Mouse (Mus musculus) cerebellum, postnatal 14 days (tissue): ENCODE data around the gene Phf21a.
"Not testable (repeated sequence)": the region's sequence is repeated elsewhere in the genome, so short reads cannot be mapped to it uniquely, and the experiment has no call there.

Experiments used
- DNase-seq, 2 experiments: peaks; one replicate each; pipeline ENCODE4 v3.0.0; 2021; ENCODE audit warnings: mixed read lengths in 2 of 2

Gene Phf21a

DNA sequence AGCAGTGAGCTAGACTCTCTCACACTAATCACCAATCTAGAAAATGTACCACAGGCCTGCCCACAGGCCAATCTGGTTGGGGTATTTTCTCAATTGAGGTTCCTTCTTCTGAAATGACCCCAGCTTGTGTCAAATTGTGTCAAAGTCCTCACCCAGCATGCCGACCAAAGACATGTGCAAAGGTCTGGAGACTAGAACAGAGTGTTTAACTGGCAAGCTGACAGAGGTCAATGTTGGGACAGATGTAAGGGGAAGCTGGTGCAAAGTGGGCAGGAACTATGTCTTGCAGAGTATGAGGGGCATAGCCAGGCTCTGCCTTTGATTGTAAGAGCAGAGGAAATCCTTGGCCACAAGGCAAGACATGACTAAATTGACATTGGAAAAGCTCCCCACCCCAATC is 7.2 kb upstream of the Phf21a start:
- DNase-seq: no peak

DNA sequence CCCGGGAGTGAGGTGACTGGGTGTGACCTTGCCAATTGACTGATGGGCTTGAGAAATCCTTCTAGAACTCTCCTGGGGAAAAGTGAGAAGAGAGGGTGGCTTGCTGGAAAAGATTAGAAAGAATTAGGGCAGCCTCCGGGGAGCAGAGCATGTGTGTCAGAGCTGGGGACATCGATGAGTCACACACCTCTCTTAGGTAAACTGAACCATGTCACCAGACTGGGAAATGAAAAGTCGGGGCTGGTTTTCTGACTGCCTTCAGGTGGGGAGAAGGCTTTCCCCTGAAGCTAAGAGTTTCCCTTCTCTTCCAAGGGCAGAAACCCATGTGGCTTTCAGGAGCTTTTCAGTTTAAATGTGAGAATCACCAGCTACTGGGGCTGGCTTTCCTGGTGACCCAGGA is 5.9 kb upstream of the Phf21a start:
- no peak for DNase-seq

GRCm38 (mm10) chr2:92089782-92090181 is 3.1 kb upstream of the Phf21a start:
- DNase-seq: no peak

- DNase-seq: not testable (repeated sequence)
These were observed 586 bp downstream of the Phf21a start for GRCm38 (mm10) chr2:92093503-92093902.

DNA sequence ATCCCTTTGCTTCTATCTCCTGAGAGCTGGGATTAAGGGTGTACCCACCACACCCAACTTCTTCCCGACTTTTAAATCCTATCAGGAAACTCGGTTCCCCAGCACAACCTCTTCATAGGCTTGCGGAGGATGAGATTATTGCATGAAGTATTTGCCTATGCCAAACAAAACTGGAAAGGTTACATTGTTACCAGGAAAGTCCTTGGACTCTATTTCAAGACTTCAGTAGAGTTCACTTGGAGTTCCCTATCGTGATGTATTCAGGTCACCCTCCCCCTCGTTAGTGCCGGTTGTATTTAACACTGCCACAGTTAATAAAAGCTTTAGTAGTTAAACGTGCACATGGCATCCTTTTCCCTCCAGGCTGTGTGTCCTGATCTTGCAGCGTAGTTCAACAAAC is 1.2 kb downstream of the Phf21a start:
- no peak for DNase-seq

DNA sequence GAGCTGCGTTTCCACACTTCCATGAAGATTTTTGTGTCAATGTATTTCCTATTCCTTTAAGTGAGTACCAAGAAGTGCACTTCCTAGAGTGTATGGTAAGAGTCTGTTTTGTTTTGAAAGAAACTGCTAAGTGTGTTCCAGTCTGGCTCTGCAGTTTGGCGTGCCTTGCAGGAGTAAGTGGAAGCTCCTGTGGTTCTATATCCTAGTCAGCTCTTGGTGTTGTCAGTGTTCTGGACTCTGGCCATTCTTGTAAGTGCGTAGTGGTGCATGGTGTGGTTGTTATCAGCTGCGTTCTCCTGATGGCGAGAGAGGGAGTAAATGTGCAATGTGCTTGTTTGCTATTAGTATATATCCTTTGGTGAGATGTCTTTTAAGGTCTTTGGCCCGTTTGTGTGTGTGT is 7.9 kb downstream of the Phf21a start:
- no peak for DNase-seq

- DNase-seq: no peak
These were observed 31.6 kb downstream of the Phf21a start for GRCm38 (mm10) chr2:92124523-92124922.

GRCm38 (mm10) chr2:92125330-92125729 is 32.4 kb downstream of the Phf21a start:
- no peak for DNase-seq

DNA sequence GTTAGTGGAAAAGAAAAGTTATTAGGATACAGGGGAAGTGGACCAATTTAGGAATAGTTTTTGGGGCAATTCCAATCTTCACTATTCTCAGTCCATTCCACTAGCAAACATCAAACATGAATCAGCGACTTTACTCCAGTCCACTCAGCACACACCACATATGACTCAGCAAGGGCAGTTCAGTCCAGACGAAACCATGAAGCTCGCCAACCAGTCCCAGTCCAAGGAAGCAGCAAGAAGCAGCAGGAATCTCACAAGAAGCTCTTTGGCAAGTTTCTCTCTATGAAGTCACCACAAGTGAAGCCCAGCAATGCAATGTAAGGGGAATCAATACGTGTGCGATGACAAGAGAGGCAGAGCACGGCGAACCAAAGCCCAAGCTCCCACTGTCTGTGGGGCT is 37.2 kb downstream of the Phf21a start:
- DNase-seq: no peak

- DNase-seq: no peak
These were observed 45.8 kb downstream of the Phf21a start for GRCm38 (mm10) chr2:92138736-92139135.

- no peak for DNase-seq
These were observed 46.4 kb downstream of the Phf21a start for GRCm38 (mm10) chr2:92139365-92139764.

GRCm38 (mm10) chr2:92140383-92140782 is 47.5 kb downstream of the Phf21a start:
- no peak for DNase-seq

DNA sequence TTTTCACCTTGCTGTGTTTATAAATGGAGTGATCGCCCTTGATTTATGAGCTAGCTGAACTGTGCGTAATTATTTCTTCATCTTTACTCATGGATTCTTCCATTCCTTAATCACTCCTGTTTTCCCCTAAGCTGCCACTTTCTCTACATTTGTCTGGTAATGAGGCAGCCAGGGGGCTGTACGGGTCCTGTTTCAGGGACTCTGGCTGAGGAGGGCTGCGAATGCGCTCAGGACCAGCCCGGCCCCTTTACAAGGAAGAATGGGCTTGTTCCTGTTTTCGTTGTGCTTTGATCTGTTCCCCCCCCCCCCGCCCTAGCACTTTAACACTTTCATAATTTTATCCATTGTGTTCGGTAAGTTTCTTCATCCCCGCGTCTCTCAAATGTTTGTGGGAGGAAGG is 48.2 kb downstream of the Phf21a start:
- DNase-seq: no peak

GRCm38 (mm10) chr2:92143932-92144331 is 51.0 kb downstream of the Phf21a start:
- DNase-seq: no peak

DNA sequence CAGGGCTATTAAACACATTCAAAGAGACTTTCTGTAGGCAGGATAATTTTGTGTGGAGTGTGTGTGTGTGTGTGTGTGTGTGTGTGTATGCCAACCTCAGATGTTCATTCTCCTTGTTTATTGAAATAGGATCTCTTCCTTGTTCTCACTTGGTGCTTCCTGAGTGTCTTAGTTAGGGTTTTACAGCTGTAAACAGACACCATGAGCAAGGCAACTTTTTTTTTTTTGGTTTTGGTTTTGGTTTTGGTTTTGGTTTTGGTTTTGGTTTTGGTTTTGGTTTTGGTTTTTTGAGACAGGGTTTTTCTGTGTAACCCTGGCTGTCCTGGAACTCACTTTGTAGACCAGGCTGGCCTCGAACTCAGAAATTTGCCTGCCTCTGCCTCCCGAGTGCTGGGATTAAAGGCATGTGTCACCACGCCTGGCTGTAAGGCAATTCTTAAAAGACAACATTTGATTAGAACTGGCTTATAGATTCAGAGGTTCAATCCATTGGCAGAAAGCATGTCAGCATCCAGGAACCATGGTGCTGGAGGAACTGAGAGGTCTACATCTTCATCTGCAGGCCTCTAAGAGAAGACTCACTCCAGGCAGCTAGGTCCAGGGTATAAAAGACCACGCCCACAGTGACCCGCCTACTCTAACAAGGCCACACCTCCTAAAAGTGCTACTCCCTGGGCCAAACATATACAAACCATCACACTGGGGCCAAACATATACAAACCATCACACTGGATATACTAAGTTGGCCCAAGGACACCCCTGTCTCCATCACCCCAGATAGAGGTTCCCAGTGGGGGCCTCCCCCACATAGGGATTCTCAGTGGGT is 55.2 kb downstream of the Phf21a start:
- DNase-seq: not testable (repeated sequence)

- DNase-seq: peak; percentile 24 to 32
These were observed 71.4 kb downstream of the Phf21a start for GRCm38 (mm10) chr2:92164291-92164690.

DNA sequence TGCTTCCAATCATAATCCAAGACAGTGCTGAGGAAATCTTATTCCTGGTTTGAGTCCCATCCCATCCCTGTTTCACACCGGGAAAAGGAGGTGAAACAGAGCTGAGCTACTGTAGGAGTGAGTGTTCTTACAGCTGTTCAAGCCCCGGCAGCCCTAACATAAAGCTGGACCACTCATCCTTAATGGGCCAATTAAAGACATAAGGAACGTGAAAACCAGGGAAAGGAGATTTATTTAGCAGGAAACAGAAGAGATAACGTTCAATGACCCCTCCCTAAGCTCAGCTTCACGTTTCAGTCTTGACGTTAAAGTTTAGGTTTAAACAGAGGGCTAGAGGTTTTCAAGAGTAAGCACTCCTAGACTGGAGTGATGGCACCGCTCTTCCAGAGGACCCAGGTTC is 74.0 kb downstream of the Phf21a start:
- no peak for DNase-seq

- no peak for DNase-seq
These were observed 78.2 kb downstream of the Phf21a start for GRCm38 (mm10) chr2:92171046-92171643.

GRCm38 (mm10) chr2:92172300-92172699 is 79.4 kb downstream of the Phf21a start:
- DNase-seq: no peak

DNA sequence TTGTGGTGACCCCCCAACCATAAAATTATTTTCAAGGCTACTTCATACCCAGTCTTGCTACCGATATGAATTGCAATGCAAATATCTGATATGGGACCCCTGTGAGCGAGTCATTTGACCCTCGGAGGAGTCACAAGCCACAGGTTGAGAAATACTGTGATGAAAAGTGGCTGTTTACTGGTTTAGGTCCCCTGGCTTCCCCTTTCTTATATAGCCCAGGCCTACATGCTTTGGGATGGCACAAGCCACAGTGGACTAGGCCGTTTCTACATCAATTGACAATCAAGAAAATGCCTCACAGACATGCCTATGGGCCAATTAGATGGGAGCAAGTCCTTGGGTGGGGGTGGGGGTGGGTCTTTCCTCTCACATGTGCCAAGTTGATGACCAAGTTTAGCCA is 80.3 kb downstream of the Phf21a start:
- no peak for DNase-seq

GRCm38 (mm10) chr2:92174265-92174664 is 81.3 kb downstream of the Phf21a start:
- DNase-seq: peak; percentile 80 to 82

- DNase-seq: no peak
These were observed 82.1 kb downstream of the Phf21a start for GRCm38 (mm10) chr2:92175002-92175401.

GRCm38 (mm10) chr2:92176292-92176691 is 83.4 kb downstream of the Phf21a start:
- no peak for DNase-seq

DNA sequence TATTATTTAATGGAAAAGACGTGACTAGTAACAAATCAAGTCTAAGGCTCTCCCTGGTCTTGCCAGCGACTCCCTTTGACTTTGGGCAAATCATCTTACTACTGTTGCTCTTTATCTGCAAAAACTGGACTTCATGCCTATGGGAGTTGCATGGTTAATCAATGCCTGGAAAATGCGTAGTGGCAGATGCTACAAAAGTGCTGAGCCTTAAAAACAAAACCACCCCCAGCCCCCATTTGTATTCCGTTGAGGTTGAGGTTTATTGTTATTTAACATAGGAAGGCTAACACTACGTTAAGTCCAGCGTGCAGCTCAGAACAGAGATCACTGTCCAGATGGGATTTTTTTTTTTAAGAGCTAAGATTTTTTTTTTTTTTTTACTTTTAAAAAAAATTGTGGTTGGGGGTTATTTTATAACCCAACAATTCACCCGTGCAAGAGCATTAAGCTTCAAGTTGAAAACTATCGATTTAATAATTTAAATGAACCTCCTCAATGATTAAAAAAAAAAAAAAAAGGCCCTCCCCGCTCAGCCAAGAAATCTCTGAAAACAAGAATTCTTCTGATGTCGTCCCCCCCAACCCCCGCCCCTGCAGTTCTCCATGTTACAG is 89.3 kb downstream of the Phf21a start:
- peak in 1 of 2 experiments; percentile 31 for DNase-seq
